Mouse (Mus musculus) layer of hippocampus, postnatal 25 days (tissue): ENCODE data around the gene Pdpr. TPM values are rescaled to one million over a fixed set of nuclear protein-coding genes. Genes with fewer than 3 reads are reported as not detected.
"Not testable (repeated sequence)": the region's sequence is repeated elsewhere in the genome, so short reads cannot be mapped to it uniquely, and the experiment has no call there.

Experiments used
- DNase-seq, 2 experiments: peaks; one replicate each; pipeline ENCODE4 v3.0.0; 2022; ENCODE audit warnings: mixed read lengths in 2 of 2, low spot score in 1 of 2; ENCODE audit errors: extremely low spot score in 1 of 2
- total RNA-seq, 2 experiments: library from RNA; stranded (reverse); gene quantifications; 2 replicates each; pipeline ENCODE4 v1.2.3; 2021

The Pdpr gene
- total RNA-seq, 2 experiments from 2014 or later, result 27.2 to 31.4 TPM

DNA sequence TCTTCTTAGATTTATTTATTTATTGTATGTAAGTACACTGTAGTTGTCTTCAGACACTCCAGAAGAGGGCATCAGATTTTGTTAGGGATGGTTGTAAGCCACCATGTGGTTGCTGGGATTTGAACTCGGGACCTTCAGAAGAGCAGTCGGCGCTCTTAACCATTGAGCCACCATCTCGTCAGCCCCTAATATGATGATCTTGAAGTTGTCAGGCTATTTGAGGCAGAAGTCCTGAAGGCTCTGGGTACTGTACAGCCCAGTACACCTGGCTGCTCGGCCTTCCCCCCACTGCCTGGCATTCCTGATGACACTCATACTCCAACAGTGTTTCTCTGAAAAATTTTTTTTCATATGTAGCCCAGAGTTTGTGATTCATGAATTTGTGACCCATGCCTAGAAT is 10.5 kb upstream of the Pdpr start:
- not testable (repeated sequence) for DNase-seq

DNA sequence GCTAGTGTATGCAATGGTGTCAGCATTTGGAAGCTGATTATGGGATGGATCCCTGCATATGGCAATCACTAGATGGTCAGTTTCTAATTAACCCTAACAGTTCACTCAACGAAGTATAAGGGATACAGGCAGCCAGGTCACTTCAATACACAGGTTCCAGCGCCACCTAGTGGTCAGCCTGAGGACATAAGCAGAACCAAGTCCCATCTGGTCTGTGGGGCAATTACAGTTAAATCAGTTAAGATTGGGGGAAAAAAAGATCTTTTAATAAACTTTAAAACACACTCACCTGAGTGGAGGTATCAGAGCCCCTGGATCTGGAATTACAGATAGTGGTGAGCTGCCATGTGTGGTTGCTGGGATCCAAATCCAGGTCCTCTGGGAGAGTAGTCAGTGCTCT is 4.3 kb upstream of the Pdpr start:
- peak; percentile 65 to 89 for DNase-seq

DNA sequence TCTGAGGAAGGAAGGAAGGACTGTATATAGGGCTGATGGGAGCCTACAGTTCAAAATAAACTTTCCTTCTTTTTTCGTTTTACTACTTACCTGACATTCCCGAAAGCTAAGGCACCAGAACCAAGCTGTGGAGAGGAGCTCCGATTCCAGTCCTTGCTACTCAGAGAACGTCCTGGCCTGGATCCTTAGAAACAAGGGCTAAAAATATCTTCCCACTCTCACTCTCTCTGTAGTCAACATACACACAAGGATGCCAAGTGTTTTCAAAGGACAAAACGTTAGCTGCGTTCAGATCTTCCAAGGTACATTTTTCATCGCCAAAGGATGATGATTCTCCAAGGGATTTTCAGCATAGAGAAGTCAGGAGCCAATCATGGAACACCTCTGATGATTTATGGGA is 2.7 kb upstream of the Pdpr start:
- DNase-seq, result no peak

DNA sequence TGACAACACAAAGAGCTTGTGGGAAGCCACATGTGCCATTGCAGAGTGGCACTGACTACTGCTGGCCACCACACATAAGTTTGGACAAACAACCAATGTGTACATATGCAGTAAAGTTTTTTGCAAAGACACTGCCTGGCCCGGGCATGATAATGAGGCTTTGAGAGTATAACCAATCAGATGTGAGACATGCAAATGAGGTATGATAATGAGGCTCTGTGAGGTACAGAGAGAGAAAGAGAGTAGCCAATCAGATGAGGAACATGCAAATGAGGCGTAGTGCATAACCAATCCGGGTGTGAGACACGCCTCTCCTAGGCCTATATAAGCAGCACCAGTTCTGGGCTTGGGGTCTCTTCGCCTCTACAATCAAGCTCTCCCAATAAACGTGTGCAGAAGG is 2.1 kb upstream of the Pdpr start, which contains the start of gene Clec18a:
TSS of gene Clec18a (minus strand) at position 101 of the 400 bp plus-strand sequence.
- not testable (repeated sequence) for DNase-seq

DNA sequence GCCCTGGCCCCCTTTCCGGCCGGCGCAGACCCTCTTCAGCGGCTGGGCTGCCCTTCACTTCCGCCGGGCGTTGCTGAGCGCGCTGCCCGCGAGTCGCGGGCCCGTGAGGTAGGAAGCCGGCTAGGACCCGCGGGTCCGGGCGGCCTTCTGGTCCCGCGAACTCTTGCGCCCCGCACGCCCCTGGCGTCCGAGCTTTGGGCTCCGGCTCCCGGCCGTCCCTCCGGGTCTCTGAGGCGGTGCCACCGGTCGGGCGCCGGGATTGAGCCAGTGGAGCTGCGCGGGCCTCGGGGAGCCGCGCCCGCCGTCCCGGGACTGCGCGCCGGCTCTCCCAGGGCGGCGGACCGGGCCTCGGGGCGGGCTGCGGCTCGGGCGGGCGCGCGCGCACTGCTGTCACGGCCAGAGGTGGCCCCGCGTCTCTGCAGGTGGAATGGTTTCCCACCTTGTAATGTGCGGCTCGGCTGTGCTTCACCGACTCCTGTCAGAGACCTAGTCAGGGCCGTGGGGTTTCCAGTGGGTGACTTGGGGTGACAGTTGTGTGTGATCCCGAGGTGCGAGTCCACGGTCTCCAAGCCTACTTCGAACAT is 381 bp downstream of the Pdpr start:
- DNase-seq, result not testable (repeated sequence)

DNA sequence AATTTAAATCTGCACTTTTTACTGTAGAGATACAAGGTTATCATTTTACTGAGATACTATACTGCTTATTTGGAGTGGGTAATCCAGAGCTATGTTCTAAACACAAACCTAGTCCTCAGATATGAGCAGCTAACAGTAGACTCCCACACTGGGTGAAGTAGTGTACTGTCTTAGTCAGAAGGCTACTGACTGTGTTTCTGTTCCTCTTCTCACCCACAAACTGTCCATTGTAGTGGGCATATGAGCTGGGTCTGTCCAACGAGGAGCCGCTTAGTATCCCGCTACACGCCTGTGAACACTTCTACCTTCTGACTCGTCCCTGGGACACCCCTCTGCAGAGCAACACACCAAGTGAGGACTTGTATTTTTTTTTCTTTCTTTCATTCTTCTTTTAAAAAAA is 20.5 kb downstream of the Pdpr start:
- DNase-seq, result no peak

DNA sequence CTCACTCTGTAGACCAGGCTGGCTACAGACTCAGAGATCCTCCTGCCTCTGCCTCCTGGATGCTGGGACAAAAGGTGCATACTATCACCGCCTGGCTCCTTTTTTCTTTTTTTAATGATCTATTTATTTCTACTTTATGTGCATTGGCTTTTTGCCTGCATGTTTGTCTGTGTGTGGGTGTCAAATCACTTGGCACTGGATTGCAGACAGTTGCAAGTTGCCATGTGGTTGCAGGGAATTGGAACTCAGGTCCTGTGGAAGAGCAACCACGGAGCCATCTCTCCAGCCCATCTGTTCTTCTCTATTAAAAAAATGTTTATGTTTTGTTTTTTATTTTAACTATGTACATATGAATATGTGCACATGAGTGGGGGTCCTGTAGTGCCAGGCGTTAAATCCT is 25.1 kb downstream of the Pdpr start:
- DNase-seq, result peak in 1 of 2 experiments; percentile 35

DNA sequence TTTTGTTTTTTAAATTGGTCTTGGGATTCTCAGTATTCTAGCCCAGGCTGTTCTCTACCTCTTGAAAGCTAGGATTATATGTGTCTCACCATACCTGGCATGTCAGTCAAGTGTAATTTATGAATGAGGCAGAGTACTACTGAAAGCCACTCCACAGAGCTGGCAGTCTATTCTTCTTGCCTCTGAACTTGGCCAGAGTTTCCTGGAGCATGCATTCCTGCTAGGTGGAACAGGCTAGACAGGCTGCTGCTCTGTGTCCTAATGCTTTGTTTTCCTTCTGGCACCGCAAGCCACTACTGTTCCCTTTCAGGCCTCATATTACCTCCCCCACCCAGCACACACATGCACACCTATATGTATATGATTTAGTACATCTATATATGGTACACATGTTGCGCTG is 36.3 kb downstream of the Pdpr start:
- no peak for DNase-seq

DNA sequence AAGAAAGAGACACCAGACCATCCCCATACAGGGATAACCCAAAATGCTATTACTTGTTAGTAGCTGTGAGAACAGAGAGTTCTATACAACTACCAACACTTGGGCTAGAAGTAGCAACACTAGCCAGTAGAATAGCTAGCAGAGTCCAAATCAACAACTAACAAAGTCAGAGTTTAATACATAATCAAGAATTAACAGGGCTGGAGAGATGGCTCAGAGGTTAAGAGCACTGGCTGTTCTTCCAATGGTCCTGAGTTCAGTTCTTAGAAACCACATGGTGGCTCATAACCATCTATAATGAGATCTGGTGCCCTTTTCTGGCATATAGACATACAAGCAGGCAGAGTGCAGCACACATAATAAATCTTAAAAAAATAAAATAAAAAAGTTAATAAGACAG is 48.1 kb downstream of the Pdpr start:
- no peak for DNase-seq

DNA sequence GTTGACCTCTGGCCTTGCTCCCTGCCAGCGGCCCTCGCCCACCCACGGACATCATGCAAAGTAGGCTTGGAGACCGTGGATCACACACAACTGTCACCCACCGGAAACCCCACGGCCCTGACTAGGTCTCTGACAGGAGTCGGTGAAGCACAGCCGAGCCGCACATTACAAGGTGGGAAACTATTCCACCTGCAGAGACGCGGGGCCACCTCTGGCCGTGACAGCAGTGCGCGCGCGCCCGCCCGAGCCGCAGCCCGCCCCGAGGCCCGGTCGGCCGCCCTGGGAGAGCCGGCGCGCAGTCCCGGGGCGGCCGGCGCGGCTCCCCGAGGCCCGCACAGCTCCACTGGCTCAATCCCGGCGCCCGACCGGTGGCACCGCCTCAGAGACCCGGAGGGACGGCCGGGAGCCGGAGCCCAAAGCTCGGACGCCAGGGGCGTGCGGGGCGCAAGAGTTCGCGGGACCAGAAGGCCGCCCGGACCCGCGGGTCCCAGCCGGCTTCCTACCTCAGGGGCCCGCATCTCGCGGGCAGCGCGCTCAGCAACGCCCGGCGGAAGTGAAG is 50.5 kb downstream of the Pdpr start:
- peak in 1 of 2 experiments; percentile 13 for DNase-seq

DNA sequence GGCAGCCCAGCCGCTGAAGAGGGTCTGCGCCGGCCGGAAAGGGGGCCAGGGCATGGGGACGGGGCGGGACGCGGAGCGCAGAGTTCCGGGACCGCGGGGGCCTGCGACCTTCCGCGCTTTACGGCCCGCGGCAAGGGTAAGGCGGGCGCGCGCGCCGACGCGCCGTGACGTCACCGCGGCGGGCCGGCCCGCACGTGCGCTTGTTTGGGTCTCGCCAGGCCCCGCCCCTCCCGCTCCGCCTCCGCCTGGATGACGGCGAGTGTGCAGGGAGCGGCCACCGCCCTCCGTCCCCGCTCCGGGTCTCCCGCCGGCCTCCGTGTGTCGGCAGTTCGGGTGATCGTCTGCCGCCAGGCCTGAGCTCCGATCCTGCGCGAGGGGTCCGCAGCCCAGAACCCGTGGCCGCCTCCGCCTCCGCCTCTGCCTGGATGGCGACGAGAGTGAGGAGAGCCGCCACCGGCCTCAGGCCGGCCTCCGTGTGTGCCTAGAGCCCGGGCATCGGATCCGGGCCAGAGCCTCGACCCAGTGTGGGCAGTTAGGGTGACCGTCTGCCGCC is 51.1 kb downstream of the Pdpr start:
- peak; percentile 85 to 91 for DNase-seq

DNA sequence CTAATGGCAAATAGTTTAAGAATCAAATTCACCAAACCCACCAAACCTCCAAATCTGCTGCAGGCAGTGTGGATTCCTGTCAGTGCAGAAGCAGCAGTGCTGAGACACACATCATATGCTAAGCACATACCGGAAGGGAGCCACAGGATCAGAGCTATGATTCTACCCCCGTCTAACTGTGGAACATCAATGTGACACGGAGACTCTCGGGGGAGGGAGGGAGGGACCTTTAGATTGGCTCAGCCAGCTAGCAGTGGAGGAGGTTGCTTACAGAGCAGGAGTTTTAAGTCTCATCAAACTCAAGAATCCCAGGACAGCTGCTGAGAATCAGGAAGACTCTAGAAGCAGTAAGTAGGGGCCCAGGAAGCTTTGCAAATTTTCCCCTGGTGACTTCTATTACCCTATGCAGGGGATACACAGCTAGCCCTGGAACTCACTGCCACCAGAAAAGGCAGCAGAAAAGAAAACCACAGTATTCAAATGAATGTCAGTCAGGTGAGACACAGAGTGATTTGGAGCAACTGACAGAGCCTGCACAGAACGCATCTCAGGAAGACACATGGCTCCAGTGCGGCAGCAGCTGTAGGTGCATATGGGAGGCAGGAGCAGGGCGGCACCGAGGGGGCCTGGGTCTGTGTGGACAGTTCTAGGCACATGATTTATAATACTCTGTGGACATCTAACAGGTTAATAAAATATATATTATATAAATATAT is 61.4 kb downstream of the Pdpr start:
- no peak for DNase-seq

DNA sequence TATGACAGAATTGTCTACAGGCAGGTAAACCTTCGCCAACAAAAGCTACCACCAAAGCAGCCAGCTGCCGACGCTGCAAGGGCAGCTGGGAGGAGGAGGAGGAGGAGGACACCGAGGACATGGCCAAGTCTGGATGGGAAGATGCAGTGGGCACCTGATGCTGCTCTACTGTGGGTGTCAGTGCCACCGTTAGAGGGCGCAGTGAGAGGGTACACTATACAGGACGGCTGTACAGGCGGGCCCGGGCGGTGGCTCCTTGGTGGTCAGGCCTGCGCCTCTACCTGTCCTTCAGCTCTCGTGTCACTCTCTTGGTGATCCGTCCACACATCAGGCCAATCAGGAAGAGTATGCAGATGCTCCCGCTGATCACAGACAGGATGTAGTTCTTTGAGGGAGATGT is 63.2 kb downstream of the Pdpr start:
- peak; percentile 29 to 58 for DNase-seq

DNA sequence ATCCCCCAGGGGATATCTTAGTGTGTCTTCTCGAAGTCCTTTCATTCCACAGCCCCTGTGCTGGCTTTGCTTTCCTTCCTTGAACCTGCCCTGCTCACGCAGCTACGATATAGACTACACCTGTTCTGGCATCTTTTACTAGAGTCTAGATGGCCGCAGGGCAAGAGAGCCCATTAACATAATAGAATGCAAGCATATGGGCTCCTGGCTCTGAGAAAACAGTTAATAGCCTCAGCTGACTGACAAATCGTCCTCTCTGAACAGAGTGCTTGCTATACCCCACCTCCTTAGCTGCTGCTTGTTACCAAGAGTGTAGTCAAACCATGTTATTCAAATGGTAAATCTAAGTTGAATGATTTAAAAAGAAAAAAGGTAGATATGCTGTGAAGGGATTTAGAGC is 77.2 kb downstream of the Pdpr start:
- DNase-seq, result no peak

DNA sequence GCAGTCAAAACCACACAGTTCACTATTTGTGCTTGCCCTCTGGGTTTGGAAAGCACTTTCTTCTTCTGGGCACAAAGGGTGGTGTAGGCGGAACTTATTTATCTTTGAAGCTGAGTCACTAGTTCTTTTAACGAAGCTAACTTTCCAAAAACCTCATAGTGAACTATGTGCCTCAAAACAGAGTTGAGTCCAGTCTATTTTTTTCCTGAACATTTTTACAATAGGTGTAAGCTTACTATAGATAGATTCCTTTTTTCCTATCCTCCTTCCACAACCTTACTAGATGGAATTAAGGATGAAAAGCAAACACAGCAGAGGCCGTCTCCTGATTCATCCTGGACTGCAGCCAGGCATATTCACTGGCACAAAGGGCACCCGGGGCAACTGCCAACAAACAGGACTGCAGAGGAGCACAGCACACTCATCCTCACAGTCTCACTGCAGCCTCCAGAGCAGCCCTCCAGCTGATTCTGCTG is 91.1 kb downstream of the Pdpr start:
- DNase-seq, result peak in 1 of 2 experiments; percentile 24

Other genes with a start within 250 kb of the Pdpr start
- 10 to 100 TPM; 61.1 to 64.0 TPM for gene Cog4, start 248.0 kb upstream of the Pdpr start, total RNA-seq
- gene Sf3b3, start 247.8 kb upstream of the Pdpr start, total RNA-seq, result 10 to 100 TPM; 68.1 to 68.6 TPM
- gene Fuk, start 192.1 kb upstream of the Pdpr start, total RNA-seq, result 10 to 100 TPM; 20.9 to 23.1 TPM
- gene St3gal2, start 174.7 kb upstream of the Pdpr start, total RNA-seq, result 100 to 1,000 TPM in 1 of 2 experiments, 10 to 100 TPM in 1; 95.8 to 101 TPM
- 10 to 100 TPM; 26.4 to 32.6 TPM for gene Ddx19a, start 96.8 kb upstream of the Pdpr start, total RNA-seq
- 10 to 100 TPM; 20.4 to 22.2 TPM for gene Ddx19b, start 62.9 kb upstream of the Pdpr start, total RNA-seq
- 10 to 100 TPM; 79.5 to 85.2 TPM for gene Aars, start 61.5 kb upstream of the Pdpr start, total RNA-seq
- not detected for gene Exosc6, start 38.3 kb upstream of the Pdpr start, total RNA-seq
- gene Clec18a, start 2.2 kb upstream of the Pdpr start, total RNA-seq, result 1 to 10 TPM; 1.5 to 1.8 TPM
- 100 to 1,000 TPM; 141 to 143 TPM for gene Glg1, start 164.6 kb downstream of the Pdpr start, total RNA-seq
- gene Rfwd3, start 205.6 kb downstream of the Pdpr start, total RNA-seq, result 10 to 100 TPM; 20.2 TPM
- gene Mlkl, start 243.5 kb downstream of the Pdpr start, total RNA-seq, result under 1 TPM; 0.17 to 0.59 TPM